Comparison of ENCODE assay signal across 9 mouse cellular contexts in genomic region chr1:65388328-65388727, GRCm38 (mm10).
DNase-seq lines count a peak whose midpoint lies in the region; ATAC-seq and TF ChIP-seq lines count a peak whose summit lies in the region.
"Had no signal": no experiment of that assay in that cellular context is flagged by ENCODE, and none has a peak within 500 bp of the region (broad histone marks: within the 10 kb centered on the region; RNA-seq: fewer than 3 reads in every experiment).

No protein-coding gene starts in this region.

- no peak overlapping the region for H3K27ac ChIP-seq in gastrocnemius, adult 2 months
- H3K27ac ChIP-seq: neural tube, embryonic 12.5 days had no signal

- 0 out of 2 replicates have a peak, but pooled peaks have one; percentile 56 for ATAC-seq in common myeloid progenitor, adult 5-6 weeks (replicated peaks; ENCODE audit: low read depth, poor library complexity, severe bottlenecking)
- ATAC-seq in megakaryocyte progenitor cell, adult 5-6 weeks (replicated peaks; ENCODE audit: poor library complexity) = peak; percentile 77

- DNase-seq in gastrocnemius, adult 2 months = no peak
- DNase-seq in gastrocnemius, adult 8-10 months (ENCODE audit: low spot score in 2 of 2) = no peak
- DNase-seq in urinary bladder, postnatal 25 days (ENCODE audit: low spot score) = peak; percentile 15
- no peak for DNase-seq in urinary bladder, postnatal 10 days (ENCODE audit: low spot score)
- DNase-seq in kidney, postnatal 4 days = peak; percentile 57 to 62
- peak; percentile 55 for DNase-seq in thymus, postnatal 4 days

- peak; percentile 42 for TF ChIP-seq CTCF in gastrocnemius, adult 2 months (IDR thresholded peaks at IDR 0.05)

- intact Hi-C loops in gastrocnemius, adult 2 months (cut with DNase I) = no loop called here

- H3K4me3 ChIP-seq in gastrocnemius, adult 2 months = no peak overlapping the region
- H3K4me3 ChIP-seq: neural tube, embryonic 12.5 days had no signal

Comparison
In these comparisons a context has a peak if more than half of its experiments do, and no peak if none do; other contexts are left out.
1. DNase-seq: peak in urinary bladder, postnatal 25 days (single experiment), kidney, postnatal 4 days (2 of 2) and thymus, postnatal 4 days (single experiment); none in gastrocnemius, adult 2 months (single experiment), gastrocnemius, adult 8-10 months (0 of 2) and urinary bladder, postnatal 10 days (single experiment).